Mouse (Mus musculus) urinary bladder, postnatal 4 days (tissue): Measurements from ENCODE around the gene Olfr1293-ps.

ENCODE experiments used
- DNase-seq, 2 experiments: peaks; one replicate each; pipeline ENCODE4 v3.0.0; 2021 to 2022; ENCODE audit warnings: low spot score in 2 of 2

Gene Olfr1293-ps

GRCm38 (mm10) chr2:111524903-111525302, at the start of gene Olfr1293-ps:
Gene Olfr1293-ps, plus strand, starts transcription at chr2:111525203.
- no peak for DNase-seq

GRCm38 (mm10) chr2:111480519-111480918, 44.5 kb upstream of the Olfr1293-ps start, which contains the start of gene Olfr1289:
Gene Olfr1289, plus strand, starts transcription at chr2:111480819.
- DNase-seq, result no peak

GRCm38 (mm10) chr2:111493729-111494128, 31.3 kb upstream of the Olfr1293-ps start, which contains the start of gene Olfr1290:
Gene Olfr1290, minus strand, starts transcription at chr2:111493829.
- no peak for DNase-seq

GRCm38 (mm10) chr2:111496880-111497279, 28.1 kb upstream of the Olfr1293-ps start, which contains the start of gene Olfr1291-ps1:
Gene Olfr1291-ps1, plus strand, starts transcription at chr2:111497180.
- no peak for DNase-seq

GRCm38 (mm10) chr2:111517451-111517850, 7.6 kb upstream of the Olfr1293-ps start:
- DNase-seq, result peak in 1 of 2 experiments; percentile 53

DNA sequence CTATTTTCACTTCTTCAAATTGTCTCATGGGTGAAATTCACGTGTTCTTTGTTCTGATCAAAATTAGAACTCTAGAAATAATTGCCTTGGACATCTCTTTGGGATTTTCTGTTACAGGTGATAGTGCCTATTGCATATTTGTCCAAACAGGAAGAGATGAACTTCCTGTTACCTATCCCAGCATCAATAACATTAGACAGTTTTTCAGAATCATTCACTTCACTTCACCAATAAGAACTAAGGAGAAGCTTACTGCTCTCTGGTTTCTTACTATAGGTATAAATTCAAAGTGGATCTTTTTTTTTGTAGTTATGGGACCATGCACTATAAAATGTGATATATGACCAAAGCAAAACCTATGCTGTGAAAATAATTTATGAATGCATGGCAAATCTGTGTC, 15.2 kb downstream of the Olfr1293-ps start, which contains the start of gene Olfr1294:
Gene Olfr1294 (minus strand): TSS at position 101 of the 400 bp plus-strand sequence.
- DNase-seq, result no peak

DNA sequence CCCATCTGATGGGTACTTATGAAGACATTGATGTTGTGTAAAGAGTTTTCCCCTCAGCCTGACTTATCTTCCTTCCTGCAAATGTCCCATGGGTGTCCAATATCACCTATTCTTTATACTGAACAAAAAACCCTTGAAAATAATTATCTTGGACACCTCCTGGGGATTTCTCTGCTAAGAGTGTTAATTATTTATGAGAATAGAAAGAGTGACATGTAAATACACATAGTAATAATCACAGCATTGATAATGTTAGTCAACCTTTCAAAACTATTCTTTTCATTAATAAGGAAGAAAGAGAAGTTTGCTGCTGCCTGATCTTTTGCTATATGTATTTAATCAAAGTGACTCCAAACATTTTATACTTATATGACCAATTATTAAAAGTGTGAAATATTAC, 44.6 kb downstream of the Olfr1293-ps start, which contains the start of gene Olfr1295:
Gene Olfr1295 (minus strand): TSS at position 101 of the 400 bp plus-strand sequence.
- no peak for DNase-seq
